Mouse (Mus musculus): ENCODE measurements around the gene Cpeb4.

GRCm38 (mm10) chr11:31831983-31832382, 40.0 kb upstream of the Cpeb4 start:
- TF ChIP-seq CTCF (IDR thresholded peaks at IDR 0.05; ENCODE audit: borderline replicate concordance, extremely low read depth, insufficient read depth, insufficient read length) (no peak), POLR2A (IDR thresholded peaks at IDR 0.05; ENCODE audit: borderline replicate concordance, extremely low read depth, insufficient read depth, insufficient read length, poor library complexity, severe bottlenecking) (no peak)
